Mouse (Mus musculus) testis, adult 2 months (tissue): ENCODE measurements around the gene Ppard. TPM values are rescaled to one million over a fixed set of nuclear protein-coding genes. Genes with fewer than 3 reads are reported as not detected.
"Not testable (repeated sequence)": the region's sequence is repeated elsewhere in the genome, so short reads cannot be mapped to it uniquely, and the experiment has no call there.

Experiments
- H3K27ac ChIP-seq: fragments of 200-500 bp; 2 replicates; pipeline ENCODE4 v1.5.1; 2012; ENCODE audit warnings: low read depth, low read length; ENCODE audit not compliant: control insufficient read depth, insufficient read depth
- H3K27me3 ChIP-seq: fragments of 200-500 bp; 2 replicates; pipeline ENCODE4 v1.6.1; 2012; ENCODE audit warnings: mild to moderate bottlenecking, low read length, moderate library complexity; ENCODE audit not compliant: control insufficient read depth, insufficient read depth
- H3K36me3 ChIP-seq: fragments of 200-500 bp; 2 replicates; pipeline ENCODE4 v1.6.1; 2012; ENCODE audit warnings: mild to moderate bottlenecking, low read length; ENCODE audit not compliant: control insufficient read depth, insufficient read depth
- H3K4me1 ChIP-seq: fragments of 200-500 bp; 2 replicates; pipeline ENCODE4 v1.6.1; 2012; ENCODE audit warnings: low read length; ENCODE audit not compliant: control insufficient read depth, insufficient read depth
- H3K4me3 ChIP-seq: fragments of 200-500 bp; 2 replicates; pipeline ENCODE4 v1.5.1; 2012; ENCODE audit warnings: low read depth, mild to moderate bottlenecking, low read length, moderate library complexity, mixed read lengths; ENCODE audit not compliant: control insufficient read depth
- CTCF ChIP-seq: fragments of 200-500 bp; IDR thresholded peaks from 2 replicates; pipeline ENCODE4 v1.5.1; 2012; ENCODE audit warnings: low read depth, mild to moderate bottlenecking, inconsistent platforms, low read length, moderate library complexity; ENCODE audit not compliant: control insufficient read depth, insufficient read depth, insufficient replicate concordance
- POLR2A ChIP-seq: fragments of 200-500 bp; IDR thresholded peaks from 2 replicates; pipeline ENCODE4 v1.6.1; 2012; ENCODE audit warnings: low read depth, mild to moderate bottlenecking, inconsistent platforms, low read length, moderate library complexity; ENCODE audit not compliant: control insufficient read depth
- polyA plus RNA-seq: library from polyadenylated mRNA; depleted of rRNA; stranded (reverse); fragments of >200 nt; gene quantifications from 2 replicates; pipeline ENCODE4 v1.2.3, GENCODE M21; 2012

Gene Ppard
- polyA plus RNA-seq, 1 experiment = 3.1 TPM

DNA sequence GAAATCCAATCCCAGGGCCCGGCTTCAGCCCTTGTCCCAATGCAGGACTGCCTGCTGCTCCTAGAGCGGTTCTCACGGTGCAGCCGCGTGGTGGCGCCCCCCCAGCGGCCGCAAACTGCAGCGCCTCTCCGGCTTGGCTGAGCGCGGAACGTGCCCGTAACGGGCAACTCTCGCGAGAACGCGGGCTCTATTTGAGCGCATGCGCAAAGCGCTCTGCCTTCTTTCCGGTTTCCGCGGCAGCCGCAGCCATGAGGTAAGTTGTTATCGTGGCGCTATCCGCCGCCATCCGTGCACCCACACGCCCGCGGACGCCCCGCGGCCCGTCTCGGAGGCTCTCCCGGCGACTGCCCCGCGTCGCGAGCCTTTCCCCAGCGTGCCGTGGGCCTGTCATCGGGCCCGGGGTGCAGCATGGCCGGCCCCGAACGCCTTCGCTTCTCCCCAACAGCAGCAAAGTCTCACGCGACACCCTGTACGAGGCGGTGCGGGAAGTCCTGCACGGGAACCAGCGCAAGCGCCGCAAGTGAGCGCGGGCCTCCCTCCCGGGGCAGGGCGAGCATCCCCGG is 95.9 kb downstream of the Ppard start, which contains the start of gene Rpl10a:
Gene Rpl10a, plus strand, starts transcription at position 106 of the 563 bp plus-strand sequence.
- Histone ChIP-seq H3K27me3 (no peaks in the 10 kb centered on the region), H3K4me1 (peaks cover 21% of the 10 kb centered on the region), H3K36me3 (peaks cover 1% of the 10 kb centered on the region), H3K27ac (peak within 1 kb of the TSS; percentile 93), H3K4me3 (peak within 1 kb of the TSS; percentile 90)
- TF ChIP-seq CTCF = peak; percentile 58; the same call in 1 of the 2 replicates
- peak; percentile 96 for TF ChIP-seq POLR2A

DNA sequence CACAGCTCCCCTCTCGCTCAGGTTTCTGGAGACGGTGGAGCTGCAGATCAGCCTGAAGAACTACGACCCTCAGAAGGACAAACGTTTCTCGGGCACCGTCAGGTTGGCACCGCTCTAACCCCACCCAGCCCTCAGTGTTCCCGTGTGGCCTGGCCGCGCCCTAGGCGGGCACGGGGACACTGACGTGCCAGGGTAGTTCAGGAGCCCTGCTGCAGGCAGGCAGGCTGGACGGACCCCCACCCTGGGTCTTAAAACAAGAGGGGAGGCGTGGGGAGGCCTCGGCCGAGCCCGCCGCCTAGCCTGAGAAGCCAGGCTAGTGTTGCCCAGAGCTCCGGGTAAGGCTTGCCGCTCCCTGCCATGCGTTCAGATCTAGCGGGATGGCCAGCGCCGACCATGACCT is 96.4 kb downstream of the Ppard start:
- Histone ChIP-seq H3K4me3 (peak overlapping the region; percentile 90), H3K27me3 (no peaks in the 10 kb centered on the region), H3K36me3 (peaks cover 1% of the 10 kb centered on the region), H3K4me1 (peaks cover 23% of the 10 kb centered on the region), H3K27ac (peak overlapping the region; percentile 93)
- no peak for TF ChIP-seq POLR2A
- no peak for TF ChIP-seq CTCF

DNA sequence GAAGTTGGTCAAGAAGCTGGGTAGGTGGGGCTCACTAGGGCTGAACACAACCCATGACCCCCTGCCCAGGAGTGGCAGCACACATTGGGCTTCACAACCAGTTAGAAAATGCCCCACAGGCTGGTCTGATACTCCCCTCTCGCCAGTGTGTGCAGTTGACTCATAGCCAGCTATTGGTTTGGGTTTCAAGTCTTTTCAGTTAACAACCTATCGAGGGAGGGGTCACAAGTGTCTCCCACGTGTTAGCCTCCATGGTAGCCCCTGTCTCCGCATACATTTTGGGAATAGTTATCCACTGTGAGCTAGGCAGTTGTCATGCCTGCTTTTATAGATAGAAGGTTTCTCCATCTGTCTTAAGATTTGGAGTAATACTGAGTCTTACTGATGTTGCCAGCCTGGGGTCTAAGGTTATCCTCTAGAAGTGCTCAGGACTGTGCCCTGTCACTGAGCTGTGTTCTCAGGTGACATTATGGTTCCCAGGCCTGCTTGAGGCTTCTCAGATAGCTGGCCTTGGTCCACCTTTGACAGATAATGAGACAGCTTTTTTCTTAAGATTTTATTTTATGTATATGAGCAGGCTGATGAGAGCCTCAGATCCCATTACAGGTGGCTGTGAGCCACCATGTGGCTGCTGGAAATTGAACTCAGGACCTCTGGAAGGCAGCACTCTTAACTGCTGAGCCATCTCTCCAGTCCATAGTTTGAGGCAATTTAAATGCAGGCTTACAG is 97.2 kb downstream of the Ppard start:
- H3K4me3 ChIP-seq = peak overlapping the region; percentile 90
- no peak overlapping the region; the same call in 1 of the 2 replicates for H3K27ac ChIP-seq
- TF ChIP-seq POLR2A (no peak), CTCF (no peak)
- H3K36me3 ChIP-seq = peaks cover 1% of the 10 kb centered on the region
- peaks cover 23% of the 10 kb centered on the region for H3K4me1 ChIP-seq
- H3K27me3 ChIP-seq = no peaks in the 10 kb centered on the region

DNA sequence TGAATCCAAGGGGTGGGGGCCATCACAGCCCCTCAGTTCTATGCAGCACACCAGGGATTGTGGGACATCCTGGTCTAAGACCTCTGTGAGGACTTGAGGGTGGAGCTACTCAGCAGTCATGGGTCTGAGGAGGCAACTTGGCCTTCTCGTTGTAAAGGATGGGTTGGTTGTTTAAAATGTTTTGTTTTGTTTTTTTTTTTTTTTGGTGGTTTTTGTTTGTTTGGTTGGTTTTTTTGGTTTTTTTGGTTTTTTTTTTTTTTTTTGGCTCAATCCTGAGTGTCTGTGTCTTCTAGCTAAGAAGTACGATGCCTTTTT is 97.7 kb downstream of the Ppard start:
- Histone ChIP-seq H3K27me3 (no peaks in the 10 kb centered on the region), H3K4me3 (no peak overlapping the region), H3K4me1 (peaks cover 23% of the 10 kb centered on the region), H3K36me3 (peaks cover 1% of the 10 kb centered on the region), H3K27ac (no peak overlapping the region)
- no peak for TF ChIP-seq POLR2A
- no peak for TF ChIP-seq CTCF

DNA sequence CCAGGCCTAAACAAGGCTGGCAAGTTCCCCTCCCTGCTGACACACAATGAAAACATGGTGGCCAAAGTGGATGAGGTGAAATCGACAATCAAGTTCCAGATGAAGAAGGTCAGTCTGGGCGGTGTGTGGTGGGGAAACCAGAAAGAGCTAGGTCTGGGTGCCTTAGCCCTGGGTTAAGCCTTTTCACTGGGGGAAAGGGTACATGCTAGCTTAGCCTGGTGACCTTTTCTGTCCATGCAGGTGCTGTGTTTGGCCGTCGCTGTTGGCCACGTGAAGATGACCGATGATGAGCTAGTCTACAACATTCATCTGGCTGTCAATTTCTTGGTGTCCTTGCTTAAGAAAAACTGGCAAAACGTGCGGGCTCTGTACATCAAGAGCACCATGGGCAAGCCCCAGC is 98.1 kb downstream of the Ppard start:
- H3K27ac ChIP-seq, H3K36me3 ChIP-seq, H3K4me3 ChIP-seq, H3K27me3 ChIP-seq: not testable (repeated sequence)
- peaks cover 23% of the 10 kb centered on the region for H3K4me1 ChIP-seq

DNA sequence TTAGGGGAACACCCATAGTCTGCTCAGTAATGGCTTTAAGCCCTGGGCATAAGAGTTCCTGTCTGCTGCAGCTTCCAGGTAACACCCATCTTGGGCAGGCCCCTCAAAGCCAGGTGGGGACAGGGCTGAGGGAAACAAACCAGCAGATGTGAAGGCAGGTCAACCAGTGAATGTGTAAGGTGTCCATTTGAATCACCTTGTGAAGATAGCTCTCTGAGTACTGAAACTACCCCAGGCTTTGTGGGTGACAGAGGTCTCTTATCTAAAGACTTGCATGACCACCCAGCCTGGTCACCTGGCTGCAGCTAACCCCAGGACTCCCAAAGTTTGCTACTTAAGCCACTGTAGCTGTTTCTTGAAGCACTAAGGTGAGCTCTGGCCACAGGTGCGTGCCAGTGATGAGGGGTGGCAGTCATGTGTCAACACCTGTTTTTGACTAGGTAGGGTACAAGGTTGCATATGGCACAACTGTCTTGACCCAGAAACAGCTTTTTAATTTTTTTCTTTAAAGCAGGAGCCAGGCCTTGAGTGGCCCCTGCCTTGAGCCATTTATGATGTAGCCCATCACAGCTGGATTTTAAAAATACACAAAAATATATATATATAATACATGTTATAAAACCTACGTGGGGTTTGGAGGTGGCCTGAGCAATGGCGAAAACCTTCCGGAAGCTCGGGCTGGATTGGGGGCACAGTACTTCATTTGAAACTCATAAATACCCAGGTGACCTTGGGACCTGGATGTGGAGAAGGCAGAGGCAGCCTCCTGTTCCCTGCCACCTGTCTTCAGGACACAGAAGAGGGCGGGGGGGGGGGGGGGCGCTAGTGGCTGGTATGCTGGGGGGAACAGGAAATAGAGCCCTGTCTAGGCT is 99.0 kb downstream of the Ppard start:
- Histone ChIP-seq H3K36me3 (peaks cover 1% of the 10 kb centered on the region), H3K27me3 (no peaks in the 10 kb centered on the region), H3K4me3 (no peak overlapping the region), H3K27ac (no peak overlapping the region), H3K4me1 (peaks cover 23% of the 10 kb centered on the region)
- no peak for TF ChIP-seq POLR2A
- TF ChIP-seq CTCF = no peak

DNA sequence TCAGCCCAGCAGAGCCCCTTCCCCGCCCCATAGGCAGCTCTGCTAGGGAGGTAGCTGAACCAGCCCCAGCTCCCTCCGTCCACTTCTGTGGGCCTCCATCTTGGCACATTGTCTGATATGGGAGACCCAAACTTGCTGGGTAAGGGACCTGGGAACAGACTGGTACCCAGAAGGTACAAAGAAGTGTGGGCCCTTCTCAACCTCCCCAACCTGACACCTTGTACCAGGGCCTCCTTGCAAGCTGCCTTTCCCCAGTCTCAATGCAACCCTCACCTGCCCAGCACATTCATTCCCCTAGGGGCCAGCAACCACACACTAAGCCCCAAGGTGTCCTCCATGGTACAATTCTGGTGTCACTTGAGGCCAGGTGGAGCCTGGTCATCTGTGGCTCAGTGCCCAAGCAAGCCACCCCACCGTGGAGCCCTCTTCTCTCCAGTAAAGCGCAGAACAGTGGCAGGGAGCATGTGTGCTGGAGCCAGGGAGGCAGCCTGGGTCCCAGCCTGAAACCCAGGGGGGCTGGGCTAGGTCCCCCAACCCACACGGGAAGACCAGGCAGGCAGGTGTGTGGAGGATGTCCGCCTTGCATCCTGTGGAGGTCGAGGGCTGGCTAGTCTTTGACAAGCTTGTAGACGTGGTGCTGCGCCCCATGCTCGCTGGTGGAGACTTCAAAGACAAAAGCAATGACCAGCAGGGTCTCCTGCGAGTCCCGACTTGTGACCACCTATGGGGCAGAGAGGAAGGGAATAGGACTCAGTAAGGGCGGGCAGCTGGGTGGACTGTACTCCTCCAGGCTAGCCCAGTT is 99.8 kb downstream of the Ppard start:
- no peaks in the 10 kb centered on the region for H3K27me3 ChIP-seq
- TF ChIP-seq POLR2A = no peak
- TF ChIP-seq CTCF = no peak
- no peak overlapping the region for H3K27ac ChIP-seq
- peaks cover 21% of the 10 kb centered on the region for H3K4me1 ChIP-seq
- H3K36me3 ChIP-seq = peaks cover 1% of the 10 kb centered on the region
- no peak overlapping the region for H3K4me3 ChIP-seq
